Mouse (Mus musculus): ENCODE results near the gene Otud7a.

Gene Otud7a

GRCm38 (mm10) chr7:63697921-63698320 lies 253.4 kb downstream of the Otud7a start:
- no peak for DNase-seq (ENCODE audit: low spot score in 2 of 2)

- DNase-seq (ENCODE audit: low spot score in 2 of 2): no peak
These were observed 273.4 kb downstream of the Otud7a start for GRCm38 (mm10) chr7:63717903-63718302.

GRCm38 (mm10) chr7:63719183-63719944 lies 274.8 kb downstream of the Otud7a start:
- DNase-seq (ENCODE audit: low spot score in 2 of 2): no peak

GRCm38 (mm10) chr7:63720682-63721081 lies 276.1 kb downstream of the Otud7a start:
- no peak for DNase-seq (ENCODE audit: low spot score in 2 of 2)

GRCm38 (mm10) chr7:63725040-63725729 lies 280.6 kb downstream of the Otud7a start:
- no peak for DNase-seq (ENCODE audit: low spot score in 2 of 2)

GRCm38 (mm10) chr7:63729605-63730004 lies 285.1 kb downstream of the Otud7a start:
- DNase-seq (ENCODE audit: low spot score in 2 of 2): no peak

GRCm38 (mm10) chr7:63730012-63730411 lies 285.5 kb downstream of the Otud7a start:
- DNase-seq (ENCODE audit: low spot score in 2 of 2): no peak

- DNase-seq (ENCODE audit: low spot score in 2 of 2): no peak
These were observed 293.2 kb downstream of the Otud7a start for GRCm38 (mm10) chr7:63737725-63738124.

- DNase-seq (ENCODE audit: low spot score in 2 of 2): no peak
These were observed 293.6 kb downstream of the Otud7a start for GRCm38 (mm10) chr7:63738142-63738541.

GRCm38 (mm10) chr7:63743116-63743515 lies 298.6 kb downstream of the Otud7a start:
- DNase-seq (ENCODE audit: low spot score in 2 of 2): no peak

- DNase-seq (ENCODE audit: low spot score in 2 of 2): peak; percentile 19 to 29
These were observed 307.5 kb downstream of the Otud7a start for GRCm38 (mm10) chr7:63752081-63752480.

GRCm38 (mm10) chr7:63753274-63753751 lies 308.8 kb downstream of the Otud7a start:
- DNase-seq (ENCODE audit: low spot score in 2 of 2): peak in 1 of 2 experiments; percentile 15

GRCm38 (mm10) chr7:63754573-63755475 lies 310.3 kb downstream of the Otud7a start:
- DNase-seq (ENCODE audit: low spot score in 2 of 2): peak in 1 of 2 experiments; percentile 8

GRCm38 (mm10) chr7:63755476-63755948 lies 311.0 kb downstream of the Otud7a start:
- peak; percentile 57 to 59 for DNase-seq (ENCODE audit: low spot score in 2 of 2)

GRCm38 (mm10) chr7:63757136-63757677 lies 312.7 kb downstream of the Otud7a start:
- DNase-seq (ENCODE audit: low spot score in 2 of 2): no peak

GRCm38 (mm10) chr7:63757678-63758239 lies 313.2 kb downstream of the Otud7a start:
- no peak for DNase-seq (ENCODE audit: low spot score in 2 of 2)

GRCm38 (mm10) chr7:63758240-63758826 lies 313.8 kb downstream of the Otud7a start:
- no peak for DNase-seq (ENCODE audit: low spot score in 2 of 2)

- no peak for DNase-seq (ENCODE audit: low spot score in 2 of 2)
These were observed 315.1 kb downstream of the Otud7a start for GRCm38 (mm10) chr7:63759606-63760005.

- no peak for DNase-seq (ENCODE audit: low spot score in 2 of 2)
These were observed 318.0 kb downstream of the Otud7a start for GRCm38 (mm10) chr7:63762529-63762928.

GRCm38 (mm10) chr7:63768398-63769029 lies 324.0 kb downstream of the Otud7a start:
- DNase-seq (ENCODE audit: low spot score in 2 of 2): no peak

Data from spleen, postnatal 36 days (tissue).